Mouse (Mus musculus) left cerebral cortex, postnatal 4 days (tissue): ENCODE results near the gene Spindoc. TPM values are rescaled to one million over a fixed set of nuclear protein-coding genes. Genes with fewer than 3 reads are reported as not detected.
A peak's percentile ranks its signal among the peaks of the same experiment; 100 is the strongest.

Experiments
- DNase-seq: peaks from one replicate; pipeline ENCODE4 v3.0.0-alpha.2; 2022
- intact Hi-C: fragments of 180-260 bp; cut with DNase I; formaldehyde crosslinking; loops from one replicate; pipeline ENCODE4 v1.15.1; 2025
- total RNA-seq, 2 experiments: library from RNA; stranded (reverse); gene quantifications; 2 replicates each; pipeline ENCODE4 v1.2.3; 2021

Gene Spindoc
- total RNA-seq, 2 experiments from 2014 or later, result 38.9 to 43.9 TPM

DNA sequence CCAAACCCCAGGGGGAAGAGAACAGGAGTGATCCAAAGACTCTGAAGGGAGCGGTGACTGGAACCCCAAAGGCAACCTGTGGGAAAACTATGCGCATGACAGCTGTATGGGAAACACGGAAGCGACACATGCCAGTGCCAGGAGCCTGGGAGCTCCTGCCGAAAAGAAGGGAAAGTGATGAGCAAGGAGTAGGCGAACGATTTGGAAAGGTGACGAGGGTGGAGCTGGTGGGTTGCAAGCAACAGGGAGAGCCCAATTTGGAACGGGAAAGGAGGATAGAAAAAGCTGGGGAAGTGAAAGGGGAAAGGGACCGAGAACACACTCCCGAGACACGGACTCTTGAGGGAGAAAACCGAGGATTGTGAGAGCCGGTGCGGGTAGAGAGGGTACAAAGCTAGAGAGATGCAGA is 42.4 kb downstream of the Spindoc start:
- intact Hi-C loops, result loop anchor here (5.0 to 10.0 kb wide), 2 partner anchors 73 to 276 kb away; partner anchors contain the start of gene Rcor2
- DNase-seq, result peak; percentile 10

DNA sequence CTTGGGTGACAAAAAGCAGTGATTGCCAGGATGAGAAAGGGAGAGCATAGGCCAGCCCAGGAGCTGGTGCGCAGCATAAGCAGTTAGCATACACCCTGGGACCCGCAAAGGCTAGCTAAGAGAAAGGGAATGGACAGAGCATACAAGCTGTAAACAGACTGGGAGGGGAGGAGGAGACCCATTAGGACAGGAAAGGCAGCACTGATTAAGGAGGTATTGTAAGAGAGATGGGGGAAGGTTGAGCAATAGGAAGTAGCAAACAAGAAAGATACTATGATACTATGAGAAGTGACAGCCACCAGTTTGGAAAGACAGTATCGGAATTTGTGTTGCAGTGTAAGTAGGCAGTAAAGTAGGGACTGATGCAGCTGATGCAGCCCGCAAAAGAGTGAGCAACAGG is 42.9 kb downstream of the Spindoc start:
- DNase-seq, result no peak
- intact Hi-C loops, result loop anchor here (5.0 to 10.0 kb wide), 3 partner anchors 63 to 275 kb away; partner anchors contain the start of gene Rcor2

DNA sequence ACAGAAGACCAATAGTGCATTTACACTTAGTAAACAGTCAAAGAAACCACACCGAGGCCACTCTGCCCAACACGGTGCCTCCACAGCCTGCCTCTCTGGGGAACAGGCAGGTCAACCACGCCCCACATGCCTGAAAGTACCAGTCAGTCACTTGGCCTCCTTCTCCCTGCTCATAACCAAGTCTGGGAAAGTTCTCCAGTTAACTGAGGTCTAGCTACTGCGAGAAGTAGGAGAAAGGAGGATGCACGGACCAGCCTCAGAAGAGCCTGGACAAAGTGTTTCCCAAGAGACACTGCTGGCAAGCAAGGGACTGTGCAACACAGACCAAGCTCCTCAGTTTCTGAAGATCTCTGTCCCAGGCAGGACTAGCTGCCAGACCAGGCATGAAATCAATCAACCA is 43.8 kb downstream of the Spindoc start:
- intact Hi-C loops, result loop anchor here (5.0 kb wide), 1 partner anchor 62 kb away; no protein-coding TSS in a partner anchor
- peak; percentile 23 for DNase-seq

DNA sequence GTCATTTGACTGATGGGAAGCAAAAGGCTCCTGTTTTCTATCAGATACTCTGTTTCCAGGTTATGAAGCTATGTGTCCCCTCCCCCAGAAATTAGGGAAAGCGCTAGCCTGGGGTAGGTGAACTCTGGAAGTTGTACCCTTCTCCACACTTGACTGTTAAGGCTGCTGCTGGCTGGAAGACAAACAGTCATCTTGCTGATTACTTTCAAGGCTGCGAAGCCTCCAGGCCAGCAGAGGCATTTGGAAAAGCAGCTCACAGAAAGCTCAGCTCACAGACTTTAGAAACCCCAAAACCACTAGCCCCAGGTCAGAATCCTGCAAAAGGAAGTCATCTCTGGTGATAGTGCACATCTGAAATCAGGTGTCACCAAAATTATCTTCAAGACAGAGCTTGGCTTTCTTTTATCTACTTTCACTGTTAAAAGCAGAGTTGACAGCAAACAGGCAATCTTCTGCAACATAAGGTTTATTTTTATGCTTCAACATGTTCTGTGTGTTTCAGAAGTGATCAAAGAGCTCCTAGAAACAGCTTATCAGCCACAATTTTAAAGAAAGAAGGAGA is 44.9 kb downstream of the Spindoc start:
- DNase-seq, result no peak
- intact Hi-C loops, result loop anchor here (5.0 kb wide), 1 partner anchor 61 kb away; no protein-coding TSS in a partner anchor

DNA sequence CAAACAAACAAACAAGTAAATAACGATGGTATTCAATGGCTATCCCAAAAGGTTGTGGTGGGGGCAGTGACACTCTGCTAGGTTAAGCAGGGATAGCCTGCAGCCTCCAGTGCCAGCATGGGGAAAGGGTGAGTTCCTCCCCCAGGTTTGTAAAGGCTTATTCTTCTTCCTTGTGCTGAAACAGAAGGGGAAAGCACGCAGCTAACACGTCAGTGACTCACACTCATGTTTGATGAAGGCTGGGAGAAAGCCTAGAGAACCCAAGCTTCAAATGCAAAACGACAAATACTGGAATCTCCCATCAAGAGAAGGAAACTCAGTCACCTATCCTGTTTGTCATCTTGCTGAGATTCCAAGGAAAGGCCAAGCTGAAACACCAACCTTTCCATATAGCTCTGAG is 47.1 kb downstream of the Spindoc start:
- intact Hi-C loops, result loop anchor here (5.0 kb wide), 1 partner anchor 58 kb away; no protein-coding TSS in a partner anchor
- no peak for DNase-seq

DNA sequence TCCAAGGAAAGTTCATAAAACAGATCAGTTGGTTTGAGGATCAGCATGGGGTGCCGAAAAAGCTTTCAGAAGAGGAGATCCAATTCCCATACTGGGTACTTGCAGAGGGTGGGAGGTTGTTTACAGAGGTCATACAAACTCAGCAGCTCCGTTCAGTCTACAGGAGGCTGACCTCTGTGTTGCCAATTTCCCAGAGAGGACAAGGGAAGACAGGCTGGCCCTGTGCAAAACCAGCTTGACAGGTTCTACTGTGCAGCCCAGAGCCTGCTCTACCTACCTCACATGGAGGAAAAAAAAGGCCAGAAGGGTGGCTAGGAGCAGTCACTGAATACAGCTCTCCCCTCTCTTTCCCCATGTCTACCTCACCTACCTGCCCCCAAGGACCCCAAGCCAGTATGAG is 48.7 kb downstream of the Spindoc start:
- intact Hi-C loops, result no loop called here
- no peak for DNase-seq

DNA sequence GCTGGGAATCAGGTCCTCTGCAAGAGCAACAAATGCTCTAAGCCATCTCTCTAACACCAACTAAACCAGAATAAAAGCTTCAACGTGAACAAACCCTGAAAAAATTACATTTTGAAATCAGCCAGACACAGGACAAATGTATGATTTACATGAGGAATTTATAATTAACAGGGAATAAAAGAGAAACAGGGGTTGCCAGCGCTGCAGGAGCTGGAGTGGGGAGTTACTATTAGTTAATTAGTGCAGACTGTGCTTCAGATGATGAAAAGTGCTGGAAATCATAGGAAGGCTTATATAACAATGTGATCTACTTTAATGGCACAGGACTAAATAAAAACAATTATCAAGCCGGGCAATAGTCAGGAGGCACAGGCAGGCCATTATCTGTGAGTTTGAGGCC is 61.4 kb downstream of the Spindoc start:
- intact Hi-C loops, result no loop called here
- DNase-seq, result no peak

DNA sequence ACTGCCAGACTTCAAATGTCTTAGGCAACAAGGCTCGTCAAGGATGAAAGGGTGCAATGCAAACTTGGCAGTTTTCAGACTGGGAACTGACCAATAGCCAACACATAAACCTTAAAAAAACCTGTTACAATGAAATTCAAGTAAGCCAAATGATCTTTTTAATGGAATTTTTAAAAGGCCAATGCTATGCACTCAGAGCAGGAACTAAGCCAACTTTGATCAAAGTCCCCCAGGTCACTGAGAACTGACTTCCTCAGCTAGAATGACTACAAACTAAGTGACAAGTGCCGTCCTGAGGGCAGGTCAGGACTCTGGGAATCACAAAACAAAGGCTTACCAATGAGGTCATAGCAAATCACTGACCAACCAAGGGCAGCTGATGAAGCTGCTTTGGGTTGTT is 62.6 kb downstream of the Spindoc start:
- intact Hi-C loops, result no loop called here
- no peak for DNase-seq

DNA sequence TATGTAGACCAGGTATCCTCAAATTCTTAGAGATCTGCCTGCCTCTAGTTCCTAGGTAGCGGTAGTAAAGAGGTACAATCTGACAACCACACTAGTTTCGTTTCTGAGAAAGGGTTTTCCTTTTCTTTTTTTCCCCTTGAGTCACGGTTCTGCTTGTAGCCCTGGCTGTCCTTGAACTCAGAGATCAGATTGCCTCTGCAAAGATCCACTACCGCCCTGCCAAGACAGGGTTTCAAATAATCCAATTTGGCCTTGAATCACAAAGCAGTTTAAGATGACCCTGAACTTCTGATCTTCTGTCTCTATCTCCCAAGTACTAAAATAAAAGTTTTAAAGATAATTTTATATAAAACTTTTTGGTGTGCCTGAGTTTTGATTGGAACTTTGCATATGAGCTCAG is 65.1 kb downstream of the Spindoc start:
- intact Hi-C loops, result no loop called here
- DNase-seq, result no peak

DNA sequence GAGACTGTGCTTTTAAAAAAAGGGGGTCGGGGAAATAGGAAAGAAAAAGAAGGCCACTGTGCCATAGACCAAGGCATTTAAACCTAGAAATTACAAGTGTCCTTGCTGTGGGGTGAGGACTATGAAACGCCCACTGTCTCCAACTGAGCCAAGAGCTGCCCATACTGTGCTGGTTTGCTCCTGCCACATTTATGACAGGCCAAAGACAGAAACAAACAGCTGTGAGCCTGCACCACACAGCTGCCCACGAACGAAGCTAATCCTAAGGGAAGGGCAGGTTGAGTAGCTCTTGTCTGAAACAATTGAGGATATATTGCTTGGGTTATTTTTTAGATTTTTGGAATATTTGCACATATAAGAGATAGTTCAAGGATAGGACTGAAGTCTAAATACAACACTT is 66.0 kb downstream of the Spindoc start:
- intact Hi-C loops, result no loop called here

DNA sequence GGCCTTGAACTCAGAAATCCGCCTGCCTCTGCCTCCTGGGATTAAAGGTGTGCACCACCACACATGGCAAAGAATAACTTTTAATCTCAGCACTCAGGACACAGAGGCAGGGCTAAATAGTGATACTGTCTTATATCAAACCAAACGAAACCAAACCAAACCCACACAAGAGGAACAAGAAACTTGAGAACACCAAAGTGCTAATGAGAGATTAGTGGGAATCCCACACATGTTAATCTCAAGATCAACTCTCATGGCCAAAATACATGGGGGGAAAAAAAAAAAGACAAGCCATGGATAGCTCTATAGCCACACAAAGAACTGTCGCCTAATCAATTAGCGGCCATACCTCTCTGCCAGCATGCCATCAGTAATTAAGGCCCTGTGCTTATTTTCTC is 67.2 kb downstream of the Spindoc start:
- no peak for DNase-seq
- intact Hi-C loops, result no loop called here

More for the DNA sequence above, 66.0 kb downstream of the Spindoc start:
- no peak for DNase-seq

DNA sequence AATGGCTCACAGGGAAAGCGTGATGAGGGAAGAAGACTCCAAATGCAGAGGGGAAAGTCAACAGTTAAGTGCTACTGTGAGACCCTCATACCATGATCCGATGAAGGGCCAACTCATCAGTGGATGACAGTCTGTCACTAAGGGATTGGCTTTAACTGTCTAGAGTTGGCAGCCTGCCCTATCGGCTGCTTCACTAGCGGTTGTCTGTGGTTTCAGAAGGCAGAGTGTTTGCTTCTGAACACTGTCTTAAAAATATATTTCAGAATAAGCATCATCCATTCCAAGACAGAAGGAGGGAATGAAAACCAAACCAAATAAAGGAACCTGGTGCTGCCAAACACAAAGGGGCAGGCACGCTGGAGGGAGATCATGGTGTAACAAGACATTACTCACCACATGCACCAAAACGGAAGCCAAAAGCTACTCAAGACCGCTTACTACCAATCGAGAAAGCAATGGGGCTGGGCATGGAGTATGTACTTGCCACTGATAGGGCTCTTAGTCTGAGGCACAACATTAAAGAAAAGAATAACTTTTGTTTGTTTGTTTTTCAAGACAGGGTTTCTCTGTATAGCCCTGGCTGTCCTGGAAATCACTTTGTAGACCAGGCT is 67.7 kb downstream of the Spindoc start:
- intact Hi-C loops, result no loop called here
- peak; percentile 73 for DNase-seq

DNA sequence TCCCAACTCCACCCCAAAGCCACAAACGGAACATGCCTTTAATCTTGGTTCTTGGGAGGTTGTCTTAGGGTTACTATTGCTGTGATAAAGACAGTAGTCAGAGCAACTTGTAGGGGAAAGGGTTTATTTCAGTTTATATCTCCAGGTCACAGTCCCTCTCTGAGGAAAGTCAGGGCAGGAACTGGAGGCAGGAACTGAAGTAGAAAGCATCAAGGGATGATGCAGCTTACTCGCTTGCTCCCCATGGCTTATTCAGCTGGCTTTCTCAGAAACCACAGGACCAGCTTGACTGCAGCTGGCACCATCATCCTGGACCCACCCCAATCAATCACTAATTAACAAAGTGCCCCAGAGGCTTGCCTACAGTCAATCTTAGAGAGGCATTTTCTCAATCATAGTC is 69.1 kb downstream of the Spindoc start:
- DNase-seq, result no peak
- intact Hi-C loops, result no loop called here

DNA sequence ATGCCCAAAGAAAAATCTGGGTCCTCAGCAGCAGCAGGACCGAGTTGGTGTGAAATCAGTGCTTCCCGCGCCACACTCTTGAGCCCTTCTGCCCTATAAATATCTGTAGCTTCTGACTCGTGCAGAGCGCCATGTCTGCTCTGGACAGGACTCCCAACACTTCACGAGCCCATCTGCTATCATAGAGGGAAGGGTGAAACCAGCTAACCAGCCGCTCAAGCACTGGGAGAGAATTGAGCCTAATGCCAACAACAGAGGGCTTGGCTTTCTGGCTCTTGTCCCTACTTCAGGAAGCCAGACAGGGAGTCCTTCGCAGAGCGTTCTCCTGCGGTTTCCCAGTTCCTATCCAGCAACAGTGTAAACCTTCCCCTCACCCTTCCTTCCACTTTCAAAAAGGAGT is 71.5 kb downstream of the Spindoc start:
- peak; percentile 65 for DNase-seq
- intact Hi-C loops, result no loop called here

DNA sequence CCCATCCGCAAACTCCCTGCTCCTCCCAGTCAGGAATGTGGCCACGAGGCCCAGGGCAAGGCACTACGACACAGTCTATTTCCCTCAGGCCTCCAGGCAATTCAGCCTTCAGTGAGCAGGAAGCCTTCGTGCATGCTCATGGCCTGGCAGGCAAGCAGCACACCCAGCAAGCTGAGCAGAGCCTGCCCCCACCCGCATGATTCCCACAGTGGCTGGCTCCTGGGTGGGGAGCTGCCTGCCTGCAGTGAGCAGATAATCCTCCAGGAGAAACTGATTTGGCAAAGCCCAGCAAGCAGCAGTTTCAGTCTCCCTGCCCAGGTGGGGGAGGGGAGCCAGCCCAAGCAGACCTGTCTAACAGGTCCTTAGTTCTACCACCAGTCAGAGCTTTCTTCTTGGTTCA is 72.1 kb downstream of the Spindoc start:
- intact Hi-C loops, result no loop called here

DNA sequence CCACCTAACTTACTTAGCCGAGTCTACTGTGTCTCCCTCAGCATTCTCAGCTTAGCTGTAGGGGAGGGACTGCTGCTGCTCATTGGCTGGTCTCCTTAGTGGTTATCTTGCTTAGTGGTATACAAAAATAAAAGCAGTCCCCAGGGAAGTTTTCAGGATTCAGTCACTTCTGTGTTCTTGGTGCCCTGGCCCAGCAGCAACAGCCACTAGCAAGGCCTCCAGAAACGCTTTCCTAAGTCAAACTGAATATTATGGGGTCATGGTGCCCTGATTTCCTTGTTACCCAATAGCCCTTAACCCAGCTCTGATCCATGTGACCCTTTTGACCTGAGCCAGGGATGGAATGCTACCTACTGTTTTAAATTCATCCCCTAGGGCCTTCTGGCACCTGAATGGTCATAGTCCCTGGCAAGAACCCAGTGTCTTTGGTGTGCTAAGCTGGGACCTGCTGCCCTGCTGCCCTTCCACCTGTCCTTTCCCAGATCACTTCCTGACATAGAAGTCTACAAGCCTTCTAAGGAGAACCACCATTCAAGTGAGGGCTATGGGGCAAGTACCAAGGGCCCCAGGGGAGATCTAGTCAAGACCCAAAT is 73.0 kb downstream of the Spindoc start:
- no peak for DNase-seq
- intact Hi-C loops, result no loop called here

More for the DNA sequence above, 72.1 kb downstream of the Spindoc start:
- DNase-seq, result peak; percentile 56

DNA sequence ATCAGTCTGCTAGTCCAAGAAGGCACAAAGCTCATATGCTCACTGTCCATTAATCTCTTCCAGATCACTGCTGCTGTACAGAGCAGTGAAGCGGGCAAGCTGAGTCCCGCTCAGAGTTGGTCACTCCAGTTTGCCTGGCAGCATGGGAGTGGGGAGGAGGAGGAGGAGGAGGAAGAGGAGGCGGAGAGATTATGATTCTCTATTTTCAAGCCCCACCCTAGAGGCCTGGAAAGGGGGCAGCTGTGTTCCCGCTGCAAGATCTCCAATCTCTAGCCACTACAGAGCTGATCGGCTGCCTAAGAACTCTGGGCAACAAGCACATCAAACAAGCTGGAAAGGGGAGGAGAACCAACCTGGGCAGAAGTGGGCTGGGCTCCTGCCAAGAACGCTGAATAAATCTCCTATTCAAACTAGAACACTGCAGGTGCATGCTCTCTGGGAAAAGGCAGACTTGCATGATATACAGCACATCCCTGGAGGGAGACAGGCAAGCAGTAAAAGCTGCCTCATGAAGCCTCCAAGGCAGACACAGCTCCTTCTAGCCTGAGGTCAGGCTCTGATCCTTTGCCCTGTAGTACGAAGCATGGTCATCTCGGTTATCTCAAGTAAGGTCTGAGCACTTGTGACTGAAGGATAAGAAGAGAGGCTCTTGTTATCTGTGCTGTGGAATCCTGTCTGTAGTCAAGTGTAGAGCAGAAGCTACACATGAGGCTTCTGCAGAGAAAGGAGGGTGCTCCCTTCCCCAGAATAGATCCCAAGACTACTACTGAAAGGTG is 74.6 kb downstream of the Spindoc start:
- intact Hi-C loops, result no loop called here
- peak; percentile 17 for DNase-seq

DNA sequence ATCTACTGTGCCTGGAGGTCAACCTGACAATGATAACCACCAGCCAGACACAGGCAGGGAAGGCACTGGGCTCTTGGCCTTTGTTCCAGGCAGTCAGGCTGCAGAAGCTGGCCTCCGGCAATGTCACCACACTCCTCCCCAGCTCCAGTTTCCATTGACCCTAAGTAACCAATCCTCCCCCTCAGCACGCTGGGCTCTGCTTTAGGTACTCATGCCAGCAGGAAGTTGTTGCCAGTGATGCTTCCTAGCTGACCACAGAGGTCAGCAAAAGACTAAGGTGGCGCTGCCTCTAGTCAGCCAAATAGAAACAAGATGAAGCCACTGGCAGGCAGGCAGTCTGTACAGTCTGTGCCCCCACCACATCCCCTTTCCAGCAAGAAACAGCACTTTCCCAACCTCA is 75.8 kb downstream of the Spindoc start:
- no peak for DNase-seq
- intact Hi-C loops, result no loop called here

DNA sequence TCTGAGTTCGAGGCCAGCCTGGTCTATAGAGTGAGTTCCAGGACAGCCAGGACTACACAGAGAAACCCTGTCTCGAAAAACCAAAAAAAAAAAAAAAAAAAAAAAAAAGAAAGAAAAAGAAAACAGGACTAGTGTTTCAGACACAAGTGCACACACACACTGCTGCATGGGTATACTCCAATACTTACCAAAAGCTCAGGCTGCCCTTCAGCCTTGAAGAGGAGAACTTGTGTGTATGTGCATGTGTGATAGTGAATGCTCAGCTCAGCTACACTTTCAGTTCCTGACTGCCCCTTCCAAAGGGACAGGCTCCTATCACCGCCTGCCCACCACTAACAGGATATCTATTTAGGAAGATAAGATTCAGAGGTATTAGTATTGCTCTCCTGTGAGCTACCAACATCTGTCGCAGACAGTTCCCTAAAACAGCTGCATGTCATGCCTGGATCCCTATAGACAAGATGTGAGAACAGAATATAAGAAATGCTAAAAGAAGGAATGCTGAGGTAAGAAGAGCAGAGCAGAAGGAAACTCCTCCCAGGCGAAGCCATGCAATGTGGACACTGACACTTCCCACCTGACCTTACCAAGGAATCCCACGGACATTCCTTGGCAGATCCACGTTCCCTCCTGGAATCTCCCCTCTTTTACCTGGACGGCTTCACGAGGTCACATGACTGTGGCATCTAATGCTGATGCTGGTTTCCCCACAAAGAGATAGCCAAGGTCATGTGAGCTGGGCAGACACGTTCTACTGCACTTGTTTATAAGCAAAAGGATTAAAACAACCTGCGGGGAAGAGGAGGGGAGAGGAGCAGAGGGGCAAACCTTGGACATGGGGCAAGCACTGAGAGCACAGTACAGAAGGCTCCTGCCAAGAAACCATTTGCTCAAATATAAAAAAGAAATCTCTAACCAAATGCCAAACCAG is 77.1 kb downstream of the Spindoc start:
- intact Hi-C loops, result no loop called here
- DNase-seq, result no peak

DNA sequence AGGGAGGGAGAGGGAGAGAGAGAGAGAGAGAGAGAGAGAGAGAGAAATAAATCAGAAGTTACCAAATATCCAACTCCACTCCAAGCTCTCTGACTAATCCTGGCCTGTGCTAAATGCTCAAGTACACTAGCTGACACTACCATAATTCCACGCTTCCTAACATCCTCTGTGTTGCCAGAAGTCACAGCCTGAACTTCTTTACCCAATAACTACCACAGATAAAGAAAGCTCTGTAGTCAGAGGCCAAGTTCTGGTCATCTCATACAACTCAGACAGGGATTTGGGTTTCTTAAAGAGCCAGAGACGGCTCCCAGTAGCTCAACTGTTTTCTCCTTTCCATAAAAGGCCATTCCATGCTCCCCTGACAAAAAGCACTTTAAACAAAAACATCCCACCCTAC is 78.0 kb downstream of the Spindoc start:
- intact Hi-C loops, result no loop called here
- DNase-seq, result no peak
